Mouse (Mus musculus) liver, postnatal 0 days (tissue): ENCODE results near the gene Vmn2r12.
"Not testable (repeated sequence)": the region's sequence is repeated elsewhere in the genome, so short reads cannot be mapped to it uniquely, and the experiment has no call there.

Experiments used
- CTCF ChIP-seq: sonication (generic); IDR thresholded peaks from 2 replicates; pipeline ENCODE4 v1.5.1; 2016; ENCODE audit warnings: antibody characterized with exemption, low read depth
- EP300 ChIP-seq: IDR thresholded peaks from 2 replicates; pipeline ENCODE4 v1.6.1; 2016; ENCODE audit warnings: antibody characterized with exemption, low read depth, mild to moderate bottlenecking

GRCm38 (mm10) chr5:109059469-109059868 lies 38.3 kb downstream of the Vmn2r12 start, which contains the start of gene Vmn2r11:
- TF ChIP-seq CTCF, EP300: not testable (repeated sequence)
